Mouse (Mus musculus) liver, postnatal 0 days (tissue): ENCODE measurements at regions not wholly inside any gene's neighbourhood (a gene's known extent, or its start where the extent isn't known, plus 50 kb on each side); places are given as distances from the start of the nearest gene placed in this dataset.
"Not testable (repeated sequence)": the region's sequence is repeated elsewhere in the genome, so short reads cannot be mapped to it uniquely, and the experiment has no call there.

Experiments used
- CTCF ChIP-seq: sonication (generic); IDR thresholded peaks from 2 replicates; pipeline ENCODE4 v1.5.1; 2016; ENCODE audit warnings: antibody characterized with exemption, low read depth
- EP300 ChIP-seq: IDR thresholded peaks from 2 replicates; pipeline ENCODE4 v1.6.1; 2016; ENCODE audit warnings: antibody characterized with exemption, low read depth, mild to moderate bottlenecking

GRCm38 (mm10) chr10:38704762-38705130 is 116.8 kb downstream of the Rfpl4b start:
- not testable (repeated sequence) for TF ChIP-seq CTCF, EP300
